Mouse (Mus musculus) B cell, adult 2 months (primary cell): ENCODE results near the gene Chd3.
"Not testable (repeated sequence)": the region's sequence is repeated elsewhere in the genome, so short reads cannot be mapped to it uniquely, and the experiment has no call there.

ENCODE experiments used
- DNase-seq, 2 experiments: peaks; one replicate each; pipeline ENCODE4 v3.0.0; 2022

Chd3 gene

GRCm38 (mm10) chr11:69406282-69406681 is 37.1 kb upstream of the Chd3 start:
- DNase-seq, result no peak

DNA sequence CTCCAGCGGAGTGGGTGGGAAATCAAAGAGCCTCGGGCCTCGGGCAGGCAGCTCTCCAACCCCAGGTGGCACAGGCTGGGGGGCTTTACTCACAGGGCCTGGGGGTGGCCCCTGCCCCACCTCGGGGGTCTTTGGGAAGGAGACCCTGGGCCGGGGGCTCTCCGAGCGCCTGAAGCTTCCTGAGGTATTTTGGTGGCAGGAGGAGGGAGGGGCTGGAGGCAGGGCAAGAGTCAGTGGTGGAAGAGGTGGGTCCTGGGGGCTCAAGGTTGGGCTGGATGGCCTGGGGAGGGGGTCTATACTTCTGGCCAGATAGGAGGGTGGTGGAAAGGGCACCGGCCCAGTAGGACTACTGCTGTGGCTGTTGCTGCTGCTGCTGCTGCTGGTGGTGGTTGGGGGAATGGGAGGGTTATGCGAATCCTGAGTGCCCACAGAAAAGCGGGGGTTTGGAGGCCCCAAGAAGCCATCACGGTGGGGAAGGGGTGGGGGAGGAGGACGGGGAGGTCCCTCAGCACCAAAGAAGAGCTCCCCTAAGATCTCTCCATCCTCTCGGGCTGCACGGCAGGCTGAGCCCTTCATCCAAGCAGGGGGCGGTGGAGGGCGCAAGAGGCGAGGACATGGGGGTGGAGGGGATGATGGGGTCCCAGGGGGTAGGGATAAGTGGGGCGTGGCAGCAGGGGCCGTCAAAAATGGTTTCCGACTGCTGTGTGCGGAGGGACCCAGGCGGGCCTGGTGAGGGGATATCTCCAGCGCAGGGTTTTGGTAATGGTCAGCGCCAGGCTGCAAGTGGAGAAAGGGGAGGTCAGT is 36.4 kb upstream of the Chd3 start:
- DNase-seq, result no peak

DNA sequence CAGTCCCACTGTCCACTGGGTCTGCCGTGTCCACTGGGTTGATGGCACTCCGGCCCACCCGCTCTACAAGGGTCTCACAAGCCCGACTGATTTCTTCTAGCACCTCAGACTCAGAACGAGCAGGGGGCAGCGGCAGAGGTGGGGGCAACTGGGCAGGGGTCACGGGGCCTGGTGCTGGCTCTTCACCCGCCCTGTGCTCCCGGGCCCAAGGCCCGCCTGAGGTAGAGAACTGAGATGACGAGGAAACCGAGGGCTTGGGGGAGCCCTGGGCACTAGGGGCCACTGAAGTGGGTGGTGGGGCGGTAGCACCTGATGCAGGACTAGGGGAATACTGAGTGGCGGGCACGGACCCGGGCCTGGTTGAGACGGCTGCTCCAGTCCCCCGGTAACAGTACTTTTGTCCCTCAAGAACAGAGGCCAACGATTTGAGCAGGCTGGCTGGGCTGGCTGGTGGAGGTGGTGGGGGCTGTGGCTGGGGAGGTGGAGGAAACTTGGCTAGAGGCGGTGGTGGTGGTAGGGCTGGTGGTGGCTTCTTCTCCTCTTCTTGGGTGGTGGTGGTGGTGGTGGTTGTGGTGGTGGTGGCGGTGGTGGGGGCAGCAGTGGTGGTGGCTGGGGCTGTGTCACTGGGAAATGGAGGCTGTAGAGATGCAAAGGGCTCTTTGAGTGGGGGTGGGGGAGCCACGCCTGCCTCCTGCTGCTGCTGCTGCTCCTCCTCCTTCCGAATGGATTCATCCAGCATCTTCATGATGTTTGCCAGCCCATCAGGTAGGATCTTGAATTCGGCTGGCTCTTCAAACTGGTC is 35.6 kb upstream of the Chd3 start:
- DNase-seq, result no peak

DNA sequence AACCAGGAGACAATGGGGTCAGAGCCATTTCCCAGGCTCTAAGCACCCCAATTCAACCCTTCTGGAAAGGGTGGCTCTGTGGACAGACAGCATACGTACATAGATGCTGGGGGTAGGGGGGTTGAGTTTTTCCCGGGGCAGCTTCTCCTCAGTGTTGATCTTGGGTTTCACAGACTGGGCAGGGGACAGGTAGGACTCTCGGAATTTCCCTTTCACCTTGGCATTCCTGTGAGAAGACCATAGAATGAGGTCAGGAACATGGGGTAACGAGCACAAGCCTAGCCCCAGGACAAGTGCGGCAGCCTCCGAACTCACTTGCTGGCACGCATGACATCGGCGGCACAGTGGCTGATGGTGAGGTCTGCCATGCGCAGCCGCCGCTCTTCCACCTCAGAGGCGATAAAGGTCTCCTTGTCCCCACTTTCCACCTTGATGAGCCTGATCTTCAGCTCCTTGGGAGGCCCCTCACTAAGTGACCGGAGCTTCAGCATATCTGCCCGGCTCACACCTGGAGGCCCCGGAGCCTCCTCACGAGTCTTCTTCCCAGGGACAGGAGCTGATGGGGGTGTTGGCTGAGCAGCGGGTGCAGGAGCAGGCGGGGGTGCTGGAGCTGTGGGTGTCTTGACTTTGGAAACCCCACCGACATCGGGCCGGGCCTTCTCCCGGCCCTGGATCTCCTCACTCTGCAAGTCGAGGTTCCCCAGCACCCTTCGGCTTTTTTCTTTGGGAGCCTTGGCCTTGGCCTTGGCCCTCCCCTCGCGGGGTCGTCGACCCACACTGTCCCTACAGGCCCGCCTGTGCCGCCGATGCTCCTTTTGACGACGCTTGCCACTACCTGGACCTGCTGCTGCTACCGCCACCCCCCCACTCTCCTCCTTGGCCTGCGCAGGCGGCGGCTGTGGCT is 34.7 kb upstream of the Chd3 start:
- no peak for DNase-seq

DNA sequence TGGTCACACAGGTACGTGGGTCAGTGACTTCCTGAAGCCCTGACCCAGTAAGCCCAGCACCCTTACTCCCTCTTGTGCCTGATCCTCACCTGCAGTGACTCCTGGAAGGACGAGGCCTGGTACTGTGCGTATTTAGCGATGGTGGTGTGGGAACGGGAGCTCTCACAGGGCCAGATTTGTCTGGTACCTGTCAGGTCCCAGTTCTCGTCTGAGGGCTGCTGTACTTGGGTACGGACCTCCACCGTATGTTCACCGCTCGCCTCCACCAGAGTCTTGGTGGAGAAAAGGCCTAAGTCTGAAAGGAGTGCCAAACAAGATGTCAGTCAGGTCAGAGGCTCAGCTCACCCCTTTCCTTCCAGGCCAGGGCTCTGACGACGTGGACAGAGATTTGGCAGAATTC is 32.8 kb upstream of the Chd3 start:
- DNase-seq, result no peak

DNA sequence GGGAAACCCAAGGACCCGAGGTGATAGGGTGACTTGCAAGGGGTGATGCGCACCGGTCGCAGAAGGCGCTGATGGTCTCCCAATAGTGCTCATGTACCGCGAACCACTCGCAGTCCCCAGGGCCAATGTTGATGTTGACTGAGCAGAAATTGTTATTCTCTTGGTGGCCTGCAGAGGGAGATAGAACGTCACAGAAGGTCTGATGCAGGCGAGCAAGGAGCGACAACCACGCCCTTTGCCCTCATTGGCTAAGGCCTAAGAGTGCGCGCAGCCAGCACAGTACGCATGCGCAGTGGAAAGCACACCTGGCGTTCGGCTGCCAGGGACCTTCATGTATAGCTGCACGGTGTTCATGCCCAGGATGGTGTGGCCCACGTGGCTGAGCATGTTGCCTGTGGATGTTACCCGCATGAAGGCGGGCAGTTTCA is 32.0 kb upstream of the Chd3 start:
- DNase-seq, result peak; percentile 87 to 88

DNA sequence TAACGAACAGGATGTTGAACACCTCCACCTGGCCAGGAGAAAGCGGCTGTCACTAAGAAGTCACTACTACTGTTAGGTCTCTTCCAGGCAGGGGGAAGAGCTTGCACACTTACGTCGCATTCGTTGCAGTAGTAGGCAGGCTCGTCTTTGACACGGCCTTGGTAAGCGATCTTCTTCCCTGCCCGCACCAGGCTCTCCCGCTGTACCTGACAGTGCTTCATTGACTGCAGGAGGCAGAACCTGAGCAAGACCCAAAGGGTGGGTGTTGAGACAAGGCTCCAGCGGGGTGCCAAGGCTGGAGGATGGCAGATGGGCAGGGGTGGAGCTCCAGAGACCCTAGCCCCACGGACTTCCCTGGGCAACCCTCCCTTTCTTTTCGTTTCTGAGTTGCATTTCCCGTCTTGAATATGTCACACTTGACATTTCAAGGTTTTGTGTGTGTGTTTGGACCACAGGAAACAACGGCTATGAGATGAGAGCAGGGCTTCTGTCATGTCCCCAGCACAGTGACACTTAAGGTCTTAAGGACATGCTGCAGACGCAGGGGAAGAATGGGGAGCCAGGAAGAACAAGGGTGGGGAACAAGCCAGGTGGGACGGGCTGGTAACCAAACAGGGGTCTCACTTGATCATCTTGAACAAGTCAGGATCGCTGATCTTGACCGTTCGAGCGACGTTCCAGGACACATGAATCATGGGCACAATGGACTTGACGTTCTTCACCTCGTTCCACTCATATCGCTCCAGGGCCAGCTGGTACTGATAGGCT is 31.1 kb upstream of the Chd3 start:
- DNase-seq, result no peak

DNA sequence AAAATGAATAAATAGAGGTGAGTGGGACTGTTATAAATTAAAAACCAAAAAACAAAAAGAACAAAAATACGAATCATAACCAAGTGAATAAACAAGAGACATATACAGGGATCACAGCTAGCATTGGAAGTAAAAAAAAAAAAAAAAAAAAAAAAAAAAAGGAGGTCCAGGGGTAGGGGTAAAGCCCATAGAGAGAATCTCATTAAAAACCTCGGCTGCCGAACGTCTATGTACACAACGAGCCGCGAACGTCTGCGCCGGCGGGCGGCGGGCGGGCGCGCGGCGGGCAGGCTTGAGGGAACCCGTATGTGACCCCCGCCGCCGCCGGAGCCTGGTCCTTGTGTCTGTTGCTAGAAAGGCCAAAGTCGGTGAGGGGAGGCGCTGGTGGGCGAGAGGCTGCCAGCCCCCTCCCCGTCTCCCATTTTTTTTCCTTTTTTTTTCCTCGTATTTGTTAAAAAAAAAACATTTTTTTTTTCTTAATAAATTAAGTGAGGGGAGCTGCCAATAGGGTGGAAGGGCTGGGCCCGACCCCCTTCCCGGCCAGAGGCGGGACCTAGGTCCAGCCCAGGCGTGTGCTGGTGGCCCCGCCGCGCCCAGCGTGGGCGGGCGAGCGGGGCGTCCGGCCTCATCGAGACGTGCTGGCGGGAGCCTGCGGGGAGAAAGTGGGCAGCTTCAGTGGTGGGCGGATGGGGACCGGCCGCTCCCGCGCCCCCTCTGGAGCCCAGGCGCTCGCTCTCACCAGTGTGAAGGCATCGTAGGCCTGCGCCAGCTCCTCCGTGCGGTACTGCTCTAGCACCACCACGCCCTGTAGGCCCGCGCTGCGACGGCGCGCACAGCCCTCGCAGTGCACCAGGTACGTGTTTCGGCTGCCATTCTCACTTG is 30.2 kb upstream of the Chd3 start:
- no peak for DNase-seq

- DNase-seq, result no peak
Measured at GRCm38 (mm10) chr11:69398486-69399200, 29.4 kb upstream of the Chd3 start.

DNA sequence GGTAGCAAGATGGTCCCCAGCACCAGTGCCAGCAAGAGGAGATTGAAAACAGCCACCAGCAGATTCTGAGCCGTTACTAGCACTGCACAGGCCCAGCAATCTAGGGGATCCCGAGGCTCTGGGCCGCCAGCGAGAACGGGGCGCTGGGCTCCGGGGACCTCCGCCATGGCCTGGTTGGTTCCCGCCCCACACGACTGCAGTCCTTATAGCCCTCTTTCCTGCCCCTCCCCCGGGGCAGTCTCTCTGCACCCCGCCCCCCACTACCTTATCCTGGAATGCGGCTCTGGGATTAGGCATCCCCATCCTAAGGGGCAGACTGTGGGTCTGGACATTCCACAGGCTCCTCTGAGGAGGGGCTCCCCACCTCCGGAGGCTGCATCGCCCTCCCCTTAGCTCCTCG is 28.9 kb upstream of the Chd3 start, which contains the start of gene Tmem88:
Tmem88 (minus strand) TSS at position 176 of the 400 bp plus-strand sequence.
- DNase-seq, result peak in 1 of 2 experiments; percentile 32

GRCm38 (mm10) chr11:69397581-69398057 is 28.4 kb upstream of the Chd3 start:
- DNase-seq, result no peak

DNA sequence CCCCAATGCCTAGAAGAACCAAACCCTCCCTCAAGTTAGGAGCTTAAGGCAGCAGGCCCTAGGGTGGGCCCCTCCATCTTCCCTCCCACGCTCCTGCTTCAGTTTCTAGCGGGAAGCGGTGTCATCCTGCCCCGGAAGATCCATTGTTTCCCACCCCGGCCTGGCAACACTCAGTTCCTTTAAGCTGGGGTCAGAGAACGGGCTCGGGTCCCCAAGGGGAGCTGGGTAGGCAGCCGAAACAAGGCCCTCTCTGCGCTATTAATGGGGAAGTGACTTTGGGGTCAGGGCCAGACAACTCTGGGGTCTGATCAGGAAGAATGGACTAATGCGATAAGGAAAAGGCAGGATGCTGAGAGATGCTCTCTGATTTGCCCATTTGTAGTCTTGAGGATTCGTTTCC is 27.6 kb upstream of the Chd3 start:
- peak in 1 of 2 experiments; percentile 34 for DNase-seq

DNA sequence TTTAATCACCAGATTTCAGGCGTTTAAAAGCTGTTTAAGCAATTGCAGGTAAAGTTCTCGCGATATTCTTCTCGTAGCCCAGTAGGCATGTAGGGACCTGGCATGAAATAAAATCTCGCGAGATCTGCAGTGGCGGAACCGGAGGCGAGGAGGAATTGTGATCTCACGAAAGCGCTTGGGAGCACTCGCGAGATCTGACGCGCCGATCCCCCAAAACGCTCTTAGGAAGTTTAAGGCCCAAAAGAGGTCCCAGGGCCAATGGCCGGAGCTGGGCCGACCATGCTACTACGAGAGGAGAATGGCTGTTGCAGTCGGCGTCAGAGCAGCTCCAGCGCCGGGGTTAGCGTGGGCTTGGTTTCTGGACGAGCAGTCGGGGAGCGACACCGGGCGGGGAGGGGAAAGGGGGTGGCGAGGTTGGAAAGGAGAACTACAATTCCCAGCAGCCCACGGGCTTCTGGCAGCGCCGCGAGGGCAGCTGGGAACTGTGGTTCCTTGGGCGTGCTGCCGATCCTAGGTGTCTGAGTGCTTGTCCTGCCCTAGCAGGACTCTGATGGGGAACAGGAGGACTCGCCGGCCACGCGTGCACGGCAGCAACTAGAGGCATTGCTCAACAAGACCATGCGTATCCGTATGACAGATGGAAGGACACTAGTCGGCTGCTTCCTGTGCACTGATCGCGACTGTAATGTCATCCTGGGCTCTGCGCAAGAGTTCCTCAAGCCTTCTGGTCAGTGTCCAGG is 26.6 kb upstream of the Chd3 start:
- peak; percentile 93 to 94 for DNase-seq

GRCm38 (mm10) chr11:69395235-69395633 is 26.0 kb upstream of the Chd3 start, which contains the start of the genes Naa38 and Cyb5d1:
Gene Naa38 (plus strand): TSS chr11:69395487.
Gene Cyb5d1 (minus strand): TSS chr11:69395631.
- DNase-seq, result peak; percentile 87 to 88

- DNase-seq, result not testable (repeated sequence)
Measured at GRCm38 (mm10) chr11:69394591-69395167, 25.5 kb upstream of the Chd3 start.

DNA sequence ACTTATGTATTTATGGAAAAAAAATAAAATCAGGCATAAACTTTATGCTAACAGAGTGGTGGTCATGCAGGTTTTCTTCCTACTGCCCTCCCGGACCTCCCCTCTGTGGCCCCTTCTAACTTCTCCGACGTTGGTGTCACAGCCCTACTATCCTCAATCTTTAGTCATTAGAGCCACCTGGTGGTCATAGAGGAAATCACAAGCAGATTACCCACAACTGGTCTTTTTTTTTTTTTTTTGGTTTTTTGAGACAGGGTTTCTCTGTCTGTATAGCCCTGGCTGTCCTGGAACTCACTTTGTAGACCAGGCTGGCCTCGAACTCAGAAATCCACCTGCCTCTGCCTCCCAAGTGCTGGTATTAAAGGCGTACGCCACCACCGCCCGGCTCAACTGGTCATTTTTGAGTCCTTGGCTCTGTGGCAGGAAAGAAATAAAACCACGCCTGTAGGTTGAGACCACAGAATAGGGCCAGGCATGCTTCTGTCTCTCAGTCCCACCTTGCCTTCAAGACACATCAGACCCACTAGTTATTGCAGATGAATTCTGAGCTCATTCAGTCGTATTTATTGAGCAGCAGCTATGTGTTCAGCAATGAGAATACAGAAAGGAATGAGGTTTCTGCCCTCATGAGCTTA is 21.3 kb upstream of the Chd3 start:
- peak; percentile 78 to 83 for DNase-seq

GRCm38 (mm10) chr11:69389531-69390399 is 20.6 kb upstream of the Chd3 start:
- no peak for DNase-seq
